ENCODE assay signal across 22 mouse cellular contexts in genomic region chr12:114468857-114469256, GRCm38 (mm10).
DNase-seq lines count a peak whose midpoint lies in the region; ATAC-seq and TF ChIP-seq lines count a peak whose summit lies in the region.
"Had no signal": no experiment of that assay in that cellular context is flagged by ENCODE, and none has a peak within 500 bp of the region (broad histone marks: within the 10 kb centered on the region; RNA-seq: fewer than 3 reads in every experiment).

No protein-coding gene starts in this region.

- H3K27me3 ChIP-seq in thymus, adult 2 months (ENCODE audit: control insufficient read depth, insufficient read depth, low read length) = no peaks in the 10 kb centered on the region
- H3K27me3 ChIP-seq in forebrain, embryonic 11.5 days (ENCODE audit: control insufficient read depth, insufficient read depth, low read length) = no peaks in the 10 kb centered on the region
- H3K27me3 ChIP-seq in hindbrain, embryonic 16.5 days (replicated peaks; ENCODE audit: control insufficient read depth, insufficient read depth, low read length) = no peaks in the 10 kb centered on the region
- H3K27me3 ChIP-seq: forebrain, embryonic 13.5 days had no signal

- DNase-seq in CD8-positive naive resting alpha-beta T cell, adult 2 months (ENCODE audit: low read depth in 2 of 2, low spot score in 2 of 2) = peak; percentile 39 to 71
- DNase-seq in thymus, adult 2 months = peak; percentile 37
- no peak for DNase-seq in forebrain, embryonic 11.5 days (ENCODE audit: low spot score)
- no peak for DNase-seq in cerebellum, postnatal 4 days (ENCODE audit: low spot score in 2 of 2)
- no peak for DNase-seq in cerebellum, postnatal 10 days
- DNase-seq: adrenal gland, postnatal 14 days; cerebellum, adult 11 months; cerebellum, postnatal 36 days; gastrocnemius, postnatal 10 days; heart, adult 2 months; kidney, adult 2 months; kidney, postnatal 25 days; layer of hippocampus, adult 9-11 months; lung, adult 18-20 months; lung, postnatal 14 days; retina, postnatal 1 day had no signal

- TF ChIP-seq CTCF in thymus, adult 2 months (IDR thresholded peaks at IDR 0.05; ENCODE audit: borderline replicate concordance, control insufficient read depth, extremely low read depth, insufficient read depth, low read length, poor library complexity) = no peak

- 0 out of 2 replicates have a peak, but pooled peaks cover 4% of the 10 kb centered on the region for H3K4me1 ChIP-seq in thymus, adult 2 months (replicated peaks; ENCODE audit: control insufficient read depth, insufficient read depth, low read length)
- H3K4me1 ChIP-seq in forebrain, embryonic 11.5 days (replicated peaks; ENCODE audit: control insufficient read depth, insufficient read depth, low read length) = no peaks in the 10 kb centered on the region
- H3K4me1 ChIP-seq in hindbrain, embryonic 16.5 days (ENCODE audit: control insufficient read depth, insufficient read depth, low read depth, low read length) = no peaks in the 10 kb centered on the region
- H3K4me1 ChIP-seq: forebrain, embryonic 13.5 days; hindbrain, embryonic 10.5 days; limb, embryonic 10.5 days had no signal

- peak; percentile 84 to 92 for ATAC-seq in hematopoietic stem cell, adult 5-6 weeks (replicated peaks in 1 of 2; ENCODE audit: insufficient read depth in 1 of 2, low FRiP score in 2 of 2, low TSS enrichment in 1 of 2, low read depth in 1 of 2, poor library complexity in 2 of 2, severe bottlenecking in 2 of 2)
- ATAC-seq in forebrain, embryonic 11.5 days (replicated peaks; ENCODE audit: low FRiP score) = no peak
- ATAC-seq in hindbrain, embryonic 16.5 days = no peak
- ATAC-seq: forebrain, embryonic 13.5 days; midbrain, embryonic 16.5 days had no signal

- no peak overlapping the region for H3K4me2 ChIP-seq in forebrain, embryonic 11.5 days (ENCODE audit: low read depth, low read length, severe bottlenecking)
- no peak overlapping the region for H3K4me2 ChIP-seq in hindbrain, embryonic 16.5 days (ENCODE audit: low read length)
- H3K4me2 ChIP-seq: forebrain, embryonic 13.5 days had no signal

- H3K4me3 ChIP-seq in thymus, adult 2 months (ENCODE audit: control insufficient read depth, insufficient read depth, low read length) = no peak overlapping the region
- H3K4me3 ChIP-seq in forebrain, embryonic 11.5 days (ENCODE audit: low read depth, low read length) = no peak overlapping the region
- H3K4me3 ChIP-seq in hindbrain, embryonic 16.5 days (ENCODE audit: low read length) = no peak overlapping the region
- H3K4me3 ChIP-seq: forebrain, embryonic 13.5 days; heart, adult 2 months; hindbrain, embryonic 10.5 days; limb, embryonic 10.5 days had no signal

- no peak for TF ChIP-seq POLR2A in thymus, adult 2 months (IDR thresholded peaks at IDR 0.05; ENCODE audit: control insufficient read depth, extremely low read depth, insufficient read depth, low read length, poor library complexity)

- no peaks in the 10 kb centered on the region; the same call in 1 of the 2 replicates for H3K9me3 ChIP-seq in forebrain, embryonic 11.5 days (ENCODE audit: control insufficient read depth, low read length)
- H3K9me3 ChIP-seq in hindbrain, embryonic 16.5 days (ENCODE audit: control insufficient read depth, low read length) = peaks cover 5% of the 10 kb centered on the region
- H3K9me3 ChIP-seq: limb, embryonic 10.5 days had no signal

- no peak overlapping the region for H3K9ac ChIP-seq in forebrain, embryonic 11.5 days (ENCODE audit: low read length)
- H3K9ac ChIP-seq in hindbrain, embryonic 16.5 days (ENCODE audit: low read depth, low read length) = no peak overlapping the region
- H3K9ac ChIP-seq: forebrain, embryonic 13.5 days had no signal

- no peaks in the 10 kb centered on the region for H3K36me3 ChIP-seq in thymus, adult 2 months (ENCODE audit: control insufficient read depth, insufficient read depth, low read length)
- no peaks in the 10 kb centered on the region for H3K36me3 ChIP-seq in forebrain, embryonic 11.5 days (ENCODE audit: control insufficient read depth, insufficient read depth, low read length)
- H3K36me3 ChIP-seq in hindbrain, embryonic 16.5 days (ENCODE audit: control insufficient read depth, insufficient read depth, low read length) = no peaks in the 10 kb centered on the region
- H3K36me3 ChIP-seq: hindbrain, embryonic 10.5 days; limb, embryonic 10.5 days had no signal

- no peak overlapping the region for H3K27ac ChIP-seq in thymus, adult 2 months (ENCODE audit: control insufficient read depth, insufficient read depth, low read length)
- H3K27ac ChIP-seq in forebrain, embryonic 11.5 days (ENCODE audit: low read depth, low read length) = no peak overlapping the region
- H3K27ac ChIP-seq in hindbrain, embryonic 16.5 days (ENCODE audit: low read depth, low read length) = no peak overlapping the region
- H3K27ac ChIP-seq: forebrain, embryonic 13.5 days; heart, adult 2 months; hindbrain, embryonic 10.5 days; limb, embryonic 10.5 days had no signal

- 16% methylated on average over 2 of the region's 2 CpGs for WGBS in thymus, adult 2 months
- 93% methylated on average over 2 of the region's 2 CpGs for WGBS in forebrain, embryonic 11.5 days
- WGBS in hindbrain, embryonic 16.5 days = 87% methylated on average over 2 of the region's 2 CpGs

Comparison
In these comparisons a context has a peak if more than half of its experiments do, and no peak if none do; other contexts are left out.
1. DNase-seq: peak in CD8-positive naive resting alpha-beta T cell, adult 2 months (2 of 2) and thymus, adult 2 months (single experiment); none in forebrain, embryonic 11.5 days (single experiment), cerebellum, postnatal 4 days (0 of 2) and cerebellum, postnatal 10 days (0 of 2).
2. ATAC-seq: peak in hematopoietic stem cell, adult 5-6 weeks (2 of 2); none in forebrain, embryonic 11.5 days (single experiment) and hindbrain, embryonic 16.5 days (single experiment).